Mouse (Mus musculus): ENCODE data around the gene Sgcb.

DNA sequence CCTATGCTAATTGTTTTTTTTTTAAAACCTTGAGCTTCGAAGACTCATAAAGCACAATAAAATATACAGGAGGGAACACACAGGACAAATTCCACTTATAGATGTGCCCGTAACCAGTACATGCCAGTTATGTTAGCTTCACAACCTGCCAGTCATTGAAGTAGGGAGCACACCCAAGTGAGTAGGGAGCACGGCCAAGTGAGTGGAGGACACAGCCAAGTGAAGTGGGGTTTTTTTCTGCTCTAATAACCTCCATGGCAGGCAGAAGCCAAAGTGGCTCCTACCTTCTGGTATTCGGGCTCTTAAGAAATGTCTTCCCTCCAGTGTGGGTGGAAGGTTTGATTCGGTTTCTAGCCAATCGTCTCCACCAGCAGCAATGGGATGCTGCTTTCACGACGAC is 34.3 kb downstream of the Sgcb start:
- TF ChIP-seq ZC3H11A (IDR thresholded peaks at IDR 0.05; ENCODE audit: borderline replicate concordance, low read depth, low read length): no peak
- TF ChIP-seq ZNF384 (IDR thresholded peaks at IDR 0.05; ENCODE audit: low read depth, low read length): no peak

Data from ES-E14 (cell line).